Mouse (Mus musculus) MEL (cell line): ENCODE data around the gene Serpinh1. TPM values are rescaled to one million over a fixed set of nuclear protein-coding genes. Genes with fewer than 3 reads are reported as not detected.

Experiments
- DNase-seq: peaks from one replicate; pipeline ENCODE4 v3.0.0; 2011; ENCODE audit warnings: low read depth, low spot score
- H3K27ac ChIP-seq: 2 replicates; pipeline ENCODE4 v1.5.1; 2012; ENCODE audit warnings: low read depth, mild to moderate bottlenecking, control low read depth, low read length, moderate library complexity; ENCODE audit not compliant: control insufficient read depth
- H3K27me3 ChIP-seq, 2 experiments: fragments of 150-350 bp in 1 of 2; sonication (generic) in 1 of 2; 2 replicates each; pipeline ENCODE4 v1.6.1; 2012; ENCODE audit warnings: low read length in 2 of 2, mild to moderate bottlenecking in 2 of 2, improper control_type of control experiment in 1 of 2, moderate library complexity in 1 of 2; ENCODE audit not compliant: insufficient read depth in 2 of 2, control insufficient read depth in 1 of 2
- H3K36me3 ChIP-seq, 2 experiments: 2 replicates each; pipeline ENCODE4 v1.6.1; 2012 to 2014; ENCODE audit warnings: low read length in 2 of 2, improper control_type of control experiment in 1 of 2, inconsistent platforms in 1 of 2, mild to moderate bottlenecking in 1 of 2; ENCODE audit not compliant: insufficient read depth in 2 of 2, control insufficient read depth in 1 of 2
- H3K4me1 ChIP-seq, 2 experiments: fragments of 150-350 bp in 1 of 2; sonication (generic) in 1 of 2; 2 replicates each; pipeline ENCODE4 v1.6.1; 2012; ENCODE audit warnings: low read length in 2 of 2, improper control_type of control experiment in 1 of 2, mild to moderate bottlenecking in 1 of 2; ENCODE audit not compliant: insufficient read depth in 2 of 2, control insufficient read depth in 1 of 2
- H3K4me3 ChIP-seq, 2 experiments: fragments of 150-350 bp in 1 of 2; sonication (generic) in 1 of 2; 2 replicates each; pipeline ENCODE4 v1.5.1; 2012; ENCODE audit warnings: low read depth in 2 of 2, low read length in 2 of 2, mild to moderate bottlenecking in 2 of 2, moderate library complexity in 2 of 2, control low read depth in 1 of 2, improper control_type of control experiment in 1 of 2; ENCODE audit not compliant: control insufficient read depth in 1 of 2, insufficient read depth in 1 of 2
- H3K79me2 ChIP-seq: 2 replicates; pipeline ENCODE4 v1.6.1; 2012; ENCODE audit warnings: mild to moderate bottlenecking, low read length, moderate library complexity; ENCODE audit not compliant: control insufficient read depth, poor library complexity, insufficient read depth
- H3K9ac ChIP-seq: 2 replicates; pipeline ENCODE4 v1.6.1; 2012; ENCODE audit warnings: low read depth, mild to moderate bottlenecking, control low read depth, low read length, moderate library complexity; ENCODE audit not compliant: control insufficient read depth, poor library complexity, severe bottlenecking
- H3K9me3 ChIP-seq: fragments of 150-350 bp; sonication (generic); replicated peaks from 2 replicates; pipeline ENCODE4 v1.6.1; 2012; ENCODE audit warnings: mild to moderate bottlenecking, low read length, improper control_type of control experiment, moderate library complexity; ENCODE audit not compliant: insufficient read depth
- BHLHE40 ChIP-seq: IDR thresholded peaks from 2 replicates; pipeline ENCODE4 v1.6.1; 2012; ENCODE audit warnings: low read depth, mild to moderate bottlenecking, inconsistent platforms, low read length, improper control_type of control experiment, borderline replicate concordance
- CHD1 ChIP-seq: IDR thresholded peaks from 2 replicates; pipeline ENCODE4 v1.6.1; 2012; ENCODE audit warnings: low read depth, mild to moderate bottlenecking, inconsistent platforms, low read length, improper control_type of control experiment
- CHD2 ChIP-seq: IDR thresholded peaks from 2 replicates; pipeline ENCODE4 v1.6.1; 2011; ENCODE audit warnings: low read length, improper control_type of control experiment
- CTCF ChIP-seq, 3 experiments: IDR thresholded peaks in 2 of 3; conservative IDR thresholded peaks in 1 of 3; 2 replicates each; pipeline ENCODE4 v1.5.1; 2011 to 2012; ENCODE audit warnings: low read length in 3 of 3, low read depth in 2 of 3, mild to moderate bottlenecking in 2 of 3, improper control_type of control experiment in 1 of 3, inconsistent platforms in 1 of 3, mixed read lengths in 1 of 3, moderate library complexity in 1 of 3; ENCODE audit not compliant: control insufficient read depth in 1 of 3, insufficient read depth in 1 of 3, poor library complexity in 1 of 3, severe bottlenecking in 1 of 3
- ELF1 ChIP-seq: IDR thresholded peaks from 2 replicates; pipeline ENCODE4 v1.6.1; 2014; ENCODE audit warnings: low read depth, mild to moderate bottlenecking, inconsistent platforms, low read length, improper control_type of control experiment, moderate library complexity
- EP300 ChIP-seq, 2 experiments: IDR thresholded peaks; 2 replicates each; pipeline ENCODE4 v1.6.1; 2011; ENCODE audit warnings: improper control_type of control experiment in 2 of 2, low read length in 2 of 2, low read depth in 1 of 2, mild to moderate bottlenecking in 1 of 2
- ETS1 ChIP-seq: IDR thresholded peaks from 2 replicates; pipeline ENCODE4 v1.6.1; 2012; ENCODE audit warnings: low read depth, mild to moderate bottlenecking, inconsistent platforms, low read length, improper control_type of control experiment, moderate library complexity
- GATA1 ChIP-seq: IDR thresholded peaks from 2 replicates; pipeline ENCODE4 v1.6.1; 2011; ENCODE audit warnings: low read depth, low read length, improper control_type of control experiment
- HCFC1 ChIP-seq: IDR thresholded peaks from 2 replicates; pipeline ENCODE4 v1.6.1; 2012; ENCODE audit warnings: low read depth, mild to moderate bottlenecking, inconsistent platforms, low read length, improper control_type of control experiment, moderate library complexity
- JUND ChIP-seq: IDR thresholded peaks from 2 replicates; pipeline ENCODE4 v1.6.1; 2011; ENCODE audit warnings: low read depth, mild to moderate bottlenecking, improper control_type of control experiment, low read length
- KAT2A ChIP-seq: conservative IDR thresholded peaks from 2 replicates; pipeline ENCODE4 v1.6.1; 2012; ENCODE audit warnings: low read depth, low read length, improper control_type of control experiment, inconsistent platforms
- MAFK ChIP-seq: IDR thresholded peaks from 2 replicates; pipeline ENCODE4 v1.6.1; 2011; ENCODE audit warnings: low read depth, mild to moderate bottlenecking, low read length, improper control_type of control experiment, borderline replicate concordance
- MAX ChIP-seq: IDR thresholded peaks from 2 replicates; pipeline ENCODE4 v1.6.1; 2011; ENCODE audit warnings: low read length, improper control_type of control experiment
- MEF2A ChIP-seq: IDR thresholded peaks from 2 replicates; pipeline ENCODE4 v1.6.1; 2014; ENCODE audit warnings: low read depth, mild to moderate bottlenecking, inconsistent platforms, low read length, improper control_type of control experiment; ENCODE audit not compliant: poor library complexity, insufficient replicate concordance, severe bottlenecking; ENCODE audit errors: extremely low read depth
- MXI1 ChIP-seq: IDR thresholded peaks from 2 replicates; pipeline ENCODE4 v1.6.1; 2011; ENCODE audit warnings: mild to moderate bottlenecking, low read depth, low read length, improper control_type of control experiment
- MYC ChIP-seq: IDR thresholded peaks from 2 replicates; pipeline ENCODE4 v1.6.1; 2011; ENCODE audit warnings: low read depth, mild to moderate bottlenecking, low read length, improper control_type of control experiment, moderate library complexity
- NRF1 ChIP-seq: IDR thresholded peaks from 2 replicates; pipeline ENCODE4 v1.6.1; 2014; ENCODE audit warnings: low read depth, mild to moderate bottlenecking, inconsistent platforms, low read length, improper control_type of control experiment, moderate library complexity; ENCODE audit not compliant: poor library complexity, insufficient read depth, severe bottlenecking
- POLR2AphosphoS5 ChIP-seq: IDR thresholded peaks from 2 replicates; pipeline ENCODE4 v1.6.1; 2012; ENCODE audit warnings: low read depth, borderline replicate concordance, mild to moderate bottlenecking, inconsistent platforms, low read length, moderate library complexity, mixed read lengths
- RAD21 ChIP-seq: IDR thresholded peaks from 2 replicates; pipeline ENCODE4 v1.6.1; 2011; ENCODE audit warnings: mild to moderate bottlenecking, low read depth, low read length, improper control_type of control experiment
- SIN3A ChIP-seq: IDR thresholded peaks from 2 replicates; pipeline ENCODE4 v1.6.1; 2012; ENCODE audit warnings: low read length, improper control_type of control experiment, inconsistent platforms
- TCF12 ChIP-seq: IDR thresholded peaks from 2 replicates; pipeline ENCODE4 v1.6.1; 2014; ENCODE audit warnings: low read depth, mild to moderate bottlenecking, inconsistent platforms, low read length, improper control_type of control experiment, moderate library complexity
- USF1 ChIP-seq: IDR thresholded peaks from 2 replicates; pipeline ENCODE4 v1.6.1; 2014; ENCODE audit warnings: low read depth, mild to moderate bottlenecking, inconsistent platforms, low read length, improper control_type of control experiment, moderate library complexity
- ZC3H11A ChIP-seq: IDR thresholded peaks from 2 replicates; pipeline ENCODE4 v1.6.1; 2012; ENCODE audit warnings: low read depth, mild to moderate bottlenecking, inconsistent platforms, low read length, improper control_type of control experiment
- ZKSCAN1 ChIP-seq: IDR thresholded peaks from 2 replicates; pipeline ENCODE4 v1.6.1; 2012; ENCODE audit warnings: low read depth, mild to moderate bottlenecking, inconsistent platforms, low read length, improper control_type of control experiment, moderate library complexity
- ZMIZ1 ChIP-seq: IDR thresholded peaks from 2 replicates; pipeline ENCODE4 v1.6.1; 2012; ENCODE audit warnings: low read depth, mild to moderate bottlenecking, inconsistent platforms, low read length, improper control_type of control experiment, moderate library complexity
- ZNF384 ChIP-seq: IDR thresholded peaks from 2 replicates; pipeline ENCODE4 v1.6.1; 2012; ENCODE audit warnings: low read depth, mild to moderate bottlenecking, inconsistent platforms, low read length, improper control_type of control experiment
- polyA plus RNA-seq, 2 experiments: library from polyadenylated mRNA; stranded (reverse) in 1 of 2; unstranded in 1 of 2; fragments of >175 nt in 1 of 2; fragments of >200 nt in 1 of 2; gene quantifications; 2 replicates each; pipeline versions ENCODE4 v1.2.1 to v1.2.4; 2012; ENCODE audit warnings: low replicate concordance in 2 of 2, low read depth in 1 of 2; ENCODE audit not compliant: insufficient read length in 2 of 2, insufficient read depth in 1 of 2, missing spikeins in 1 of 2
- total RNA-seq: library from RNA; depleted of rRNA; stranded (reverse); fragments of 300-350 nt; gene quantifications from 2 replicates; pipeline ENCODE4 v1.2.3, GENCODE M21; 2012

Serpinh1 gene
- total and polyA plus RNA-seq, 3 experiments, result not detected

- Histone ChIP-seq H3K9me3 (no peaks in the 10 kb centered on the region), H3K4me1 (no peaks in the 10 kb centered on the region), H3K27ac (no peak overlapping the region), H3K9ac (no peak overlapping the region), H3K27me3 (peaks cover 0 to 9% of the 10 kb centered on the region in 2 experiments; a peak in 3 of 4 replicates), H3K36me3 (no peaks in the 10 kb centered on the region), H3K79me2 (no peaks in the 10 kb centered on the region), H3K4me3 (no peak overlapping the region)
- no peak for DNase-seq
- TF ChIP-seq CHD1, result no peak
- TF ChIP-seq CTCF (IDR thresholded peaks at IDR 0.05 in 2 of 3, conservative IDR thresholded peaks at IDR 0.05 in 1 of 3; ENCODE audit: control insufficient read depth in 1 of 3, insufficient read depth in 1 of 3, low read depth in 2 of 3, low read length in 3 of 3, poor library complexity in 1 of 3, severe bottlenecking in 1 of 3), result no peak
- no peak for TF ChIP-seq MEF2A
- TF ChIP-seq JUND, result no peak
- no peak for TF ChIP-seq ZKSCAN1
- TF ChIP-seq EP300 (IDR thresholded peaks at IDR 0.05; ENCODE audit: low read depth in 1 of 2, low read length in 2 of 2), result no peak
- TF ChIP-seq CHD2, result no peak
- no peak for TF ChIP-seq MAX
- TF ChIP-seq USF1, result no peak
- no peak for TF ChIP-seq MYC
Measured at GRCm38 (mm10) chr7:99311433-99311832, 41.6 kb downstream of the Serpinh1 start.

GRCm38 (mm10) chr7:99306640-99307039, 46.4 kb downstream of the Serpinh1 start:
- H3K4me1 ChIP-seq, result no peaks in the 10 kb centered on the region
- no peaks in the 10 kb centered on the region for H3K9me3 ChIP-seq
- peaks cover 6 to 14% of the 10 kb centered on the region in 2 experiments; a peak in 3 of 4 replicates for H3K27me3 ChIP-seq
- no peak overlapping the region for H3K4me3 ChIP-seq
- no peak for DNase-seq
- TF ChIP-seq ZKSCAN1 (no peak), ZNF384 (no peak), JUND (no peak), GATA1 (no peak), SIN3A (no peak), ELF1 (no peak), CHD1 (no peak), ZMIZ1 (no peak), ETS1 (no peak), MAFK (no peak), MXI1 (no peak), KAT2A (no peak), EP300 (IDR thresholded peaks at IDR 0.05; ENCODE audit: low read depth in 1 of 2, low read length in 2 of 2) (no peak), ZC3H11A (no peak), POLR2AphosphoS5 (no peak), HCFC1 (no peak), RAD21 (no peak), BHLHE40 (no peak), NRF1 (no peak), TCF12 (no peak)
- no peaks in the 10 kb centered on the region for H3K36me3 ChIP-seq
- no peaks in the 10 kb centered on the region for H3K79me2 ChIP-seq
- H3K27ac ChIP-seq, result no peak overlapping the region
- no peak overlapping the region for H3K9ac ChIP-seq
